Mouse (Mus musculus) heart, adult 10 weeks (tissue): ENCODE results near the gene Pnldc1. TPM values are rescaled to one million over a fixed set of nuclear protein-coding genes. Genes with fewer than 3 reads are reported as not detected.

Source experiments
- polyA plus RNA-seq: library from polyadenylated mRNA; stranded (reverse); fragments of 350-450 nt; fragmentation: Illumina TruSeq; extraction: RNeasy Lipid Tissue Mini Kit (QIAGEN cat#74804); gene quantifications from one replicate; pipeline ENCODE4 v1.2.3, GENCODE M21; 2014; ENCODE audit warnings: low read depth, low replicate concordance

Pnldc1 gene
- 1.6 TPM for polyA plus RNA-seq

GRCm38 (mm10) chr17:12909361-12910280, at the start of gene Pnldc1:
Gene Pnldc1, minus strand, starts transcription at chr17:12910230.

GRCm38 (mm10) chr17:12940151-12940805, 30.2 kb upstream of the Pnldc1 start, which contains the start of gene Acat3:
Gene Acat3, minus strand, starts transcription at chr17:12940600.

DNA sequence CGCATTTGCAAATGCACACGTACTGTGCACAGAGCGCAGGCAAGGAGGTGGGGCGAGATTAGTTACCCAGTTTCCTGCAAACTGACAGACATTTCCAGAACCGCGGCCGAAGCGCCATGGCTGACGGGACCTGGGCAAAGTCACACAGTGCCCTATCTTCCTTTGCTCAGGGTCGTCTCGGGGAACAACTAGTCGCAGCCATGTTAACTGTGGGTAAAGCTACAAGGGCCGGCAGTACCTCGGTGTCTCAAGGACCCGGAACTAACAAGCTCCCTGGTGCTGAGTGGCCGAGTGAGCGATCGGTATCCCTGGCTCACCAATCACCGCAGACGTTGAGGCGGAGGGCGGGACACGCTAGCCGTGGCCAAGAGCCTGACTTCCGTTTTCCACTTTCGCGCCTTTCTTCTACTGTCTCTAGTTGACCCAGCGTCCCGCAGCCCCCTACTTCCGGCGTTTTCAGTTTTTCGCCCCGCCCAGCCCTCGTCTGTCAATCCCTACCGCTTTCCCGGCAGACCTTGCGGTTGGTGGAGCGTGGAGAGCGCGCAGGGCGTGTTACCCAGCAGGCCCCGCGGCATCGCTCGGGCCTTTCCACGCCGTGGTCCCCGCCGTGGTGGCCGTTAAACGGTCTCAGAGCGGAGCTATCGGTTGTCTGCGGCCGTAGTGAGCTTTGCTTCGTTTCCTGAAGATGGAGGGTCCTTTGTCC, 6.0 kb upstream of the Pnldc1 start, which contains the start of gene Mrpl18:
Gene Mrpl18 (minus strand): TSS at position 465 of the 703 bp plus-strand sequence.

DNA sequence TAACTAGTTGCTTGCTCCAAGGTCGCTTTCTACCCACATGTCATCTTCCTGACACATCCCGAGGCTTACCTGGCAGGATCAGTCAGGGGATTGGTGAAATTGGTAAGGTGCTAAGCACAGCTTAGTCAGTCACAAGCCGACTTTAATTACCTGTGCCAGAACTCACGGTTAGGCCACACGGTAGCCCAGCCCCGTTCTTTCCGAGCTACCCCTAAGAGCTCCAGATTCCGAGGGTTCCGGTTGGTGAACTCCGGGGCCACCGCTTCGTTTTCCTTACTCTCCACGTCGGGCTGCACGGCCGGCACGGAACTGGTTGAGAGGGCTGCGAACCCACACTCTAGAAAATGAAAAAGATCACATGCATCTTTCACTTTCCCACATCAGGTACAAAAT, 5.5 kb upstream of the Pnldc1 start, which contains the start of gene Tcp1:
Gene Tcp1 (plus strand): TSS at position 214 of the 393 bp plus-strand sequence.

GRCm38 (mm10) chr17:12875734-12876133, 34.3 kb downstream of the Pnldc1 start, which contains the start of gene Mrgprh:
Gene Mrgprh, plus strand, starts transcription at chr17:12876034.

DNA sequence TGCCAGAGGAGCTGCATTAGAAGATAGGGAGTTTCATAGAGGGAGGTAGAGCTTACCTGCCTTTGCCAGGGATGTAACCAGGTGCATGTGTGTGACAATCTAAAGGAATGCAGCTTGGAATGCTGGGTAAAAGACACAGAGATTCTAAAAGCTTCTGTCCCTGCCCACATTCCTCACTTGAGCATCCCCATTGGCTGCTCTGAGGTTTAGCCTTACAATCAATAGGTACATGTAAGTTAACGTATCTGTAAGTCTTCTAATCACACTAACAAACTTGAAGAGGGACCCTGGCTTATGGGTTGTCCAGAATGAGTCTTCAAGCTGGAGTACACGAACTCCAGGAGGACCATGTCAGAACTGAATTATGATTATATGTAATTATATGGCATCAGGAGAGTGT, 42.0 kb downstream of the Pnldc1 start, which contains the start of gene Mas1:
Gene Mas1 (minus strand): TSS at position 101 of the 400 bp plus-strand sequence.

Other genes with a start within 250 kb of the Pnldc1 start
- gene Slc22a1, start 234.4 kb downstream of the Pnldc1 start, polyA plus RNA-seq, result 9.8 TPM
- 54.0 TPM for gene Igf2r, start 140.6 kb downstream of the Pnldc1 start, polyA plus RNA-seq
- 1.4 TPM for gene Mas1, start 42.1 kb downstream of the Pnldc1 start, polyA plus RNA-seq
- gene Mrgprh, start 34.2 kb downstream of the Pnldc1 start, polyA plus RNA-seq, result 7.3 TPM
- 166 TPM for gene Tcp1, start 5.5 kb upstream of the Pnldc1 start, polyA plus RNA-seq
- 171 TPM for gene Mrpl18, start 6.1 kb upstream of the Pnldc1 start, polyA plus RNA-seq
- 0.52 TPM for gene Acat3, start 30.4 kb upstream of the Pnldc1 start, polyA plus RNA-seq
- gene Acat2, start 50.5 kb upstream of the Pnldc1 start, polyA plus RNA-seq, result 6.1 TPM
- 43.6 TPM for gene Wtap, start 83.9 kb upstream of the Pnldc1 start, polyA plus RNA-seq
- 703 TPM for gene Sod2, start 96.6 kb upstream of the Pnldc1 start, polyA plus RNA-seq
- not detected for gene Gpr31b, start 142.1 kb upstream of the Pnldc1 start, polyA plus RNA-seq
- not detected for gene Tcp10b, start 150.9 kb upstream of the Pnldc1 start, polyA plus RNA-seq
- gene Unc93a, start 221.6 kb upstream of the Pnldc1 start, polyA plus RNA-seq, result not detected